Mouse (Mus musculus): ENCODE results near the gene Scnn1b. TPM values are rescaled to one million over a fixed set of nuclear protein-coding genes. Genes with fewer than 3 reads are reported as not detected.

Gene Scnn1b
- total RNA-seq, 2 experiments from 2014 or later = 0.30 TPM; not detected in 1

GRCm38 (mm10) chr7:121913944-121914343 is 49.1 kb downstream of the Scnn1b start:
- no peak for DNase-seq

GRCm38 (mm10) chr7:121924361-121924760 is 59.5 kb downstream of the Scnn1b start:
- DNase-seq = no peak

GRCm38 (mm10) chr7:121927882-121928281 is 63.0 kb downstream of the Scnn1b start:
- no peak for DNase-seq

- DNase-seq = no peak
Observed at GRCm38 (mm10) chr7:121931246-121931645, 66.4 kb downstream of the Scnn1b start.

- DNase-seq = no peak
Observed at GRCm38 (mm10) chr7:121933675-121934074, 68.8 kb downstream of the Scnn1b start.

GRCm38 (mm10) chr7:121934346-121934745 is 69.5 kb downstream of the Scnn1b start:
- DNase-seq = no peak

GRCm38 (mm10) chr7:121935906-121936794 is 71.3 kb downstream of the Scnn1b start:
- DNase-seq = no peak

- DNase-seq = no peak
Observed at GRCm38 (mm10) chr7:121936861-121937630, 72.2 kb downstream of the Scnn1b start.

GRCm38 (mm10) chr7:121938124-121938891 is 73.5 kb downstream of the Scnn1b start:
- DNase-seq = no peak

- DNase-seq = no peak
Observed at GRCm38 (mm10) chr7:121939244-121939643, 74.4 kb downstream of the Scnn1b start.

- DNase-seq = peak; percentile 78 to 82
Observed at GRCm38 (mm10) chr7:121939729-121940128, 74.9 kb downstream of the Scnn1b start.

- no peak for DNase-seq
Observed at GRCm38 (mm10) chr7:121941016-121941415, 76.2 kb downstream of the Scnn1b start.

GRCm38 (mm10) chr7:121941640-121942039 is 76.8 kb downstream of the Scnn1b start:
- no peak for DNase-seq

GRCm38 (mm10) chr7:121942371-121942770 is 77.5 kb downstream of the Scnn1b start:
- DNase-seq = no peak

- DNase-seq = no peak
Observed at GRCm38 (mm10) chr7:121946196-121946595, 81.4 kb downstream of the Scnn1b start.

- DNase-seq = no peak
Observed at GRCm38 (mm10) chr7:121947513-121947912, 82.7 kb downstream of the Scnn1b start.

- no peak for DNase-seq
Observed at GRCm38 (mm10) chr7:121954891-121955669, 90.2 kb downstream of the Scnn1b start.

GRCm38 (mm10) chr7:121955802-121956201 is 91.0 kb downstream of the Scnn1b start:
- DNase-seq = no peak

GRCm38 (mm10) chr7:121961913-121962570 is 97.2 kb downstream of the Scnn1b start:
- DNase-seq = no peak

GRCm38 (mm10) chr7:121962571-121962959 is 97.7 kb downstream of the Scnn1b start:
- no peak for DNase-seq

- peak; percentile 23 to 25 for DNase-seq
Observed at GRCm38 (mm10) chr7:121963883-121964398, 99.1 kb downstream of the Scnn1b start.
